Mouse (Mus musculus) ES-E14 (cell line): ENCODE data around the gene Cop1. TPM values are rescaled to one million over a fixed set of nuclear protein-coding genes. Genes with fewer than 3 reads are reported as not detected.

Source experiments
- DNase-seq: peaks from one replicate; pipeline ENCODE4 v3.0.0-alpha.2; 2013; ENCODE audit warnings: low read depth, low spot score
- H3K27ac ChIP-seq: 2 replicates; pipeline ENCODE4 v1.5.1; 2012; ENCODE audit warnings: low read depth, mild to moderate bottlenecking, low read length, moderate library complexity, mixed read lengths; ENCODE audit not compliant: poor library complexity, insufficient read depth, severe bottlenecking
- H3K36me3 ChIP-seq: 2 replicates; pipeline ENCODE4 v1.6.1; 2012; ENCODE audit warnings: mild to moderate bottlenecking, low read length, moderate library complexity, mixed read lengths; ENCODE audit not compliant: control insufficient read depth, poor library complexity, insufficient read depth, severe bottlenecking
- H3K4me1 ChIP-seq, 2 experiments: fragments of 150-350 bp in 1 of 2; sonication (generic) in 1 of 2; 2 replicates each; pipeline ENCODE4 v1.6.1; 2012; ENCODE audit warnings: low read length in 2 of 2, mild to moderate bottlenecking in 1 of 2, mixed read lengths in 1 of 2; ENCODE audit not compliant: control insufficient read depth in 2 of 2, insufficient read depth in 2 of 2, poor library complexity in 1 of 2
- H3K4me3 ChIP-seq, 2 experiments: fragments of 150-350 bp in 1 of 2; sonication (generic) in 1 of 2; 2 replicates each; pipeline ENCODE4 v1.5.1; 2012; ENCODE audit warnings: low read length in 2 of 2, low read depth in 1 of 2, mild to moderate bottlenecking in 1 of 2, mixed read lengths in 1 of 2; ENCODE audit not compliant: insufficient read depth in 1 of 2, poor library complexity in 1 of 2, severe bottlenecking in 1 of 2
- H3K9ac ChIP-seq: 2 replicates; pipeline ENCODE4 v1.6.1; 2012; ENCODE audit warnings: low read depth, mild to moderate bottlenecking, low read length, mixed read lengths; ENCODE audit not compliant: poor library complexity, insufficient read depth, severe bottlenecking
- H3K9me3 ChIP-seq: fragments of 150-350 bp; sonication (generic); 2 replicates; pipeline ENCODE4 v1.6.1; 2012; ENCODE audit warnings: low read depth, mild to moderate bottlenecking, low read length; ENCODE audit not compliant: control insufficient read depth, insufficient read depth
- CHD2 ChIP-seq: IDR thresholded peaks from 2 replicates; pipeline ENCODE4 v1.6.1; 2014; ENCODE audit warnings: mild to moderate bottlenecking, low read depth, low read length, inconsistent platforms
- HCFC1 ChIP-seq: IDR thresholded peaks from 2 replicates; pipeline ENCODE4 v1.6.1; 2012; ENCODE audit warnings: low read length, inconsistent platforms, borderline replicate concordance; ENCODE audit not compliant: insufficient read depth
- MAFK ChIP-seq: IDR thresholded peaks from 2 replicates; pipeline ENCODE4 v1.6.1; 2014; ENCODE audit warnings: mild to moderate bottlenecking, low read depth, low read length, inconsistent platforms; ENCODE audit not compliant: insufficient read depth
- ZC3H11A ChIP-seq: IDR thresholded peaks from 2 replicates; pipeline ENCODE4 v1.6.1; 2012; ENCODE audit warnings: low read depth, mild to moderate bottlenecking, inconsistent platforms, low read length, borderline replicate concordance
- ZNF384 ChIP-seq: IDR thresholded peaks from 2 replicates; pipeline ENCODE4 v1.6.1; 2012; ENCODE audit warnings: low read depth, low read length, inconsistent platforms
- in situ Hi-C, 2 experiments: fragments of 600-800 bp; cut with MboI; formaldehyde crosslinking; loops; one replicate each; pipeline ENCODE4 v1.15.1; 2025; ENCODE audit warnings: low sequenced_read_pairs in 2 of 2, inconsistent platforms in 1 of 2; ENCODE audit not compliant: unreplicated experiment in 2 of 2
- total RNA-seq: library from RNA; depleted of rRNA; stranded (reverse); fragments of 300-350 nt; gene quantifications from 2 replicates; pipeline ENCODE4 v1.2.3, GENCODE M21; 2012

Gene Cop1
- total RNA-seq, 1 experiment = 92.3 TPM

DNA sequence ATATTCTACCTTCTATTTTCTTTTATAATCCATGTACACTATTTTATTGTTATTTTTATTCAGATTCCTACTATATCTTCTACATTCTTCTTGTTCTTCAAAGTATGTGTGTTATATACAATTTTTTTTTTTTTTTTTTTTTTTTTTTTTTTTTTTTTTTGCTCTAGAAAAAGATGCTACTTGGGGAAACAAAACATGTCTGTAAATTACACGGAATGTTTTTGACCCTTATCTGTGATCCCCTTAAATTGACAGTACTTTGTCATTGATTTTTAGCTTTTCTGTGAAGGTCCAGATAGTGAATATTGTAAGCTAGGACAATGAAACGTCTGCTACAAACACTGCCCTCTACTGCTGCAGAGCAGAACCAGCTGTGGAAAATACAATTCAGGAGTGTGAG, 81.5 kb downstream of the Cop1 start:
- Histone ChIP-seq H3K36me3 (no peaks in the 10 kb centered on the region), H3K4me3 (no peak overlapping the region), H3K27ac (no peak overlapping the region), H3K4me1 (no peaks in the 10 kb centered on the region), H3K9ac (no peak overlapping the region), H3K9me3 (no peaks in the 10 kb centered on the region)
- no peak for DNase-seq
- in situ Hi-C loops = no loop called here
- TF ChIP-seq HCFC1 = no peak
- TF ChIP-seq ZNF384 = peak; percentile 74; the same call in 1 of the 2 replicates
- TF ChIP-seq MAFK = no peak
- TF ChIP-seq CHD2 = no peak

DNA sequence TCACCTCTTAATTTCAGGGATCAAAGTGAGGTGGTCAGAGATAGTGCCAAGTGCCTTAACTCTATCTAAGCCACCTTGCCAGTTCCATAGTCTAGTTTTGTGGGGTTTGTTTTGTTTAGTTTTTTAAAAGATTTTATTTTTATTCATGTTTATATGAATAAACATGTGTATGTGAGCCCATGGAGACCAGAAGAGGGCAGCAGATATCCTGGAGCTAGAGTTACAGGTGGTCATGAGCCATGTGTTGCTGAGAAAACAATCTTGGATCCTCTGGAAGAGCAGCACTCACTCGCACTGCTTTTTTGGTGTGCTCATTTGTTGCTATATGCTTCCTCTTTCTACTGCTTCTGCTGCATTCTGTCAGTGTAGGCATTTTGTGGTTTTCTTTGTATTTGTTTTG, 90.5 kb downstream of the Cop1 start:
- DNase-seq = no peak

DNA sequence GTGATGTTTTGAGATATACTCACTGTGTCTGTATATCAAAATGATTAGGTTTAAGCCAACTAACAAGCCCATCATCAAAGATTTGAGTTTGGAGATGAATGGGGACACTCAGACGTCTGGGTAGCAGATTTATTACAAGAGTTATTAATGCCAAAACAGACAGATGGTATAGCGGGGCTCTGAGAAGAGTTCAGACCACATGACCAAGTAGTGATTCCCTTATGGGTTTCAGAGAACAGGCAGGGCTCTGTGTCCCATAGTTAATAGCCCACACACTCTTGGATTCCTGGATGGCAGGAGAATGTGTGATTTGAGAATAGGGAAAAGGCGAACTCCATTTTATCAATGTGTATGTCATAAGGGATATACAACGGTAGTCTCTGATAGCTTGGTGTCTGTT, 98.9 kb downstream of the Cop1 start:
- peaks cover 3% of the 10 kb centered on the region; the same call in 1 of the 2 replicates for H3K36me3 ChIP-seq
- H3K27ac ChIP-seq = no peak overlapping the region
- no peak overlapping the region for H3K4me3 ChIP-seq
- H3K9me3 ChIP-seq = no peaks in the 10 kb centered on the region
- no peak overlapping the region for H3K9ac ChIP-seq
- H3K4me1 ChIP-seq = 0 out of 4 replicates have a peak, but pooled peaks cover 0 to 2% of the 10 kb centered on the region in 2 experiments
- no peak for DNase-seq
- no peak for TF ChIP-seq ZC3H11A
- in situ Hi-C loops = no loop called here

More for the DNA sequence above, 90.5 kb downstream of the Cop1 start:
- Histone ChIP-seq H3K27ac (no peak overlapping the region), H3K9me3 (no peaks in the 10 kb centered on the region), H3K4me3 (no peak overlapping the region), H3K4me1 (no peaks in the 10 kb centered on the region), H3K9ac (no peak overlapping the region), H3K36me3 (no peaks in the 10 kb centered on the region)
- in situ Hi-C loops = no loop called here
- TF ChIP-seq ZNF384 (no peak), ZC3H11A (no peak), CHD2 (no peak)

DNA sequence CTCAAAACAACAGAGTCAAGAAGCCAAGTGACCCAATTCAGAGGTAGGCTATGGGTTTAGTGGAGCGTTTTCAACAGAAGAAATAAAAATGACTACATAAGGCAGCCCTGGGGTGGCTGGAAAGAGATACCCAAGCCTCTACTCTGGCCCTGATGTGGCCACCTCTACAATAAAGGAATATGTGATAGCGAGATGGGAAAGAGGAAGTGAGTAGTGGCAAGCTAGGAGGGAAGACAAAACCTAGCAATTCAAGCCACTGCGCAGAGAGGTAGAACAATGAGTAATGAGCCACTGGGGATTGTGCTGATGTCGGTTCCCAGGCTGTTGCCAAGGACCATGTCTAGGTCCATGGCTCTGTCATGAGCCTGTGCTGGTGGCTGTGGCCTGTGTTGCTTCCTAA, 102.0 kb downstream of the Cop1 start:
- Histone ChIP-seq H3K36me3 (peaks cover 3% of the 10 kb centered on the region), H3K4me3 (no peak overlapping the region), H3K9ac (no peak overlapping the region), H3K9me3 (no peaks in the 10 kb centered on the region), H3K4me1 (0 out of 4 replicates have a peak, but pooled peaks cover 0 to 2% of the 10 kb centered on the region in 2 experiments), H3K27ac (no peak overlapping the region)
- TF ChIP-seq HCFC1 (no peak), ZNF384 (no peak), ZC3H11A (no peak), CHD2 (no peak), MAFK (no peak)
- DNase-seq = no peak
- in situ Hi-C loops = no loop called here

DNA sequence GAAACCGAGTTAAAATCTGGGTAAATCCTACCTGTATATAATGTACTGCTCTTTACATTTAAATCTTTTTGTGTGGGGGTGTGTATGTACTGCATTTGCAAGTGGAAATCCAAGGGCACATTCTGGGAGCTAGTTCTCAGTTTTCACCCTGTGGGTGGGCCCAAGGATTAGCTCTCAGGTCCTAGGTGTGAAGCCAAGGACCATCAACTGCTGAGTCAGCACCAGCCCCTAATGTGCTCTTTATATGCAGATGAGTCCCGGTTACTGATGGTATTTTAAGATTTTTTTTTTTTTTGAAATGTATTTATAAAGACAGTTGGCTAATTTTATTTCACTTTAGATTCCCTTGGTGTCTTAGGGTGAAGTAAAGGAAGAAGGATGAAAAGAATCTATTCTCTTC, 110.2 kb downstream of the Cop1 start:
- in situ Hi-C loops = no loop called here

More for the DNA sequence above, 110.2 kb downstream of the Cop1 start:
- Histone ChIP-seq H3K9ac (no peak overlapping the region), H3K4me1 (no peaks in the 10 kb centered on the region; a peak in 1 of 4 replicates), H3K27ac (no peak overlapping the region), H3K9me3 (no peaks in the 10 kb centered on the region), H3K4me3 (no peak overlapping the region), H3K36me3 (peaks cover 2% of the 10 kb centered on the region)
- no peak for DNase-seq
- TF ChIP-seq MAFK (peak; percentile 97), ZNF384 (no peak)
